Mouse (Mus musculus) lung, postnatal 4 days (tissue): ENCODE data around the gene Nav2.

Source experiments
- DNase-seq, 2 experiments: peaks; one replicate each; pipeline ENCODE4 v3.0.0; 2021

Gene Nav2

GRCm38 (mm10) chr7:49012027-49012426 is 103.5 kb downstream of the Nav2 start:
- no peak for DNase-seq

GRCm38 (mm10) chr7:49014480-49014879 is 106.0 kb downstream of the Nav2 start:
- DNase-seq, result no peak

DNA sequence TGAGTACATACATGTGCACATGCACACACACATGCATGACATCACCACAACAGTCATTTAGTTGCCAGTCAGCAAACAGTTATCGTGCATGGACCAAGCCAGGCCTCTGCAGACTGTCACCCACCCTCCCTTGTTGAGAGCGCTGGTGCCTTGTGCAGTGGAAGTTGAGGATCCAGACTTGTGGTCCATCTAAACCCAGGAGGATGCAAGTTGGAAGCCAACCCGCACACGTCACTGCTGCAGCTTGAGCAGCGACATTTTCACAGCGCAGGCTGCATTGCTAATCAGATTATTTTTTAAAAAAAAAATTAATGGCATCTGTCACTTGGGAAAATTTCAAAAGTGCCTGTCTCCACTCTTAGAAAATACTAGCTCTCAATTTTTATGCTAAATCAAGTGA is 106.8 kb downstream of the Nav2 start:
- no peak for DNase-seq

DNA sequence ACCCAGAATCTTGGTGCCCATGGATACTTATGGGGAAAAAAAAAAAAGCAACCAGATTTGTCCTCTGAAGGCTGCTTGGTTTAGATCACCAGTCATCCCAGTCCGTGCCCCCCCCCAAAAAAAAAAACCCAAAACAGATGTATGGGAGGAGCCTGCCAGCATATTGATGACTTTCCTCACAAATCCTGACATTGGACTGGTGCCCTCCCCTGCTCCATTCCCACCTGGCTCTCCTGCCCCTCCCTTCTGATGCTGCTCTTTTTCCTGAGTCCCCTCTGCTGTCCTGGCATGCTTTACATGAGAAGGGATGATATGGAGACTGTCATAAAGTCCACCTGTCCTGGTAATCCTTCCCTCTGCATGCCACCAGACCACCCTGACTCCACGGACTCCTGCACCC is 107.6 kb downstream of the Nav2 start:
- no peak for DNase-seq

GRCm38 (mm10) chr7:49017794-49018193 is 109.3 kb downstream of the Nav2 start:
- no peak for DNase-seq

DNA sequence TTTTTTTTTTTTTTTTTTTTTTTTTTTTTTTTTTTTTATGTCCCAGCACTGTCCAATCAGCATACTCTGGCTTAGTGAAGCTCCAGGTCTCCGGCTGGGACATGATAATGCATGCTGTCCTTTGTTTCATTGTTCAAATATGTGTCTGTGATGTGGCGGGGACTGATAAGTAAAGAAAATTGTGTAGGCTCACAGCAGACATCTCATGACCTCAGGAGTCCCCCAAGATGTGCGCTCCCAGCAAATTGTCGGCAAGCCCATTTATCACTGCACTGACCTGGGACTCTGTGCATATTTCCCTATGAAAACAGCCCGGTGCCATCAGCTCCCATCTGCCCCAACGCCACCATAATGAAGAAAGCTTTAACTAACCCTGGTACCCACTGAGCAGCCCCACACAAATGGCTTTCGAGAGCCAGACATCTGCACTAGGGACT is 110.0 kb downstream of the Nav2 start:
- DNase-seq, result no peak

DNA sequence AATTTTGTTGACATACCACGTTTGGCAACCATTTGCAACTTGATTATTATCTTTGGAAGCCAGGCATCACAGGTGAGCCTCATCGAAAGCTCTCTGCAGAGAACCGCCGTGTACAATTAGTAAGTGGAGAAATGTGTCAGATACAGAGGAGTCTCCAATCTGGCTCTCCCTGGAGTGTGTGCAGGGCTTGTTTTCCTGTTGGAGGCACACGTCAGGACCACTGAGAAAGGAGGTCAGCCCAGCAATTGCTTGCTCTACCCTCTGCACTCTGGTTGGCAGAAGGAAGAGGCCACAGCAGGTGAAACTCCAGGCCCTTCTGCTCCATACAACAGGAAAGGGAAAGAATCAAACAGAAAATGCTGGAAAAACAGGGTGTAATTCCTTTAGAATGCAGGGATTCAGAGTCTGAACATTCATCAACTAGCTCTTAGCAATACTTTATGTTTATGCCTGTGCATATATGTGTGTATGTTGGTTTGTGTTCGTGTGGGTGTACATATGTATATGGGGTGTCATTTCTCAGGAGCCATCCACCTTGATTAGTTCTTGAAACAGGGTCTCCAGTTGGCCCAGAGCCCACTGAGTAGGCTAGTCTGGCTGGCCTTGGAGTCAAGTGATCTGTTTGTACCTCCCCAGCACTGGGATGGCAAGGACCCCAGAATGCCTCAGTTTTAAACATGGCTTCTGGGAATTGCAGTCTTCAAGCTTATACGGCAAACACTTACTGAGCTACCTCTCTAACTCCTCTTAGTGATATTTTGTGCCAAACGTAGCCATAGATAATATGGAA is 116.7 kb downstream of the Nav2 start:
- no peak for DNase-seq

DNA sequence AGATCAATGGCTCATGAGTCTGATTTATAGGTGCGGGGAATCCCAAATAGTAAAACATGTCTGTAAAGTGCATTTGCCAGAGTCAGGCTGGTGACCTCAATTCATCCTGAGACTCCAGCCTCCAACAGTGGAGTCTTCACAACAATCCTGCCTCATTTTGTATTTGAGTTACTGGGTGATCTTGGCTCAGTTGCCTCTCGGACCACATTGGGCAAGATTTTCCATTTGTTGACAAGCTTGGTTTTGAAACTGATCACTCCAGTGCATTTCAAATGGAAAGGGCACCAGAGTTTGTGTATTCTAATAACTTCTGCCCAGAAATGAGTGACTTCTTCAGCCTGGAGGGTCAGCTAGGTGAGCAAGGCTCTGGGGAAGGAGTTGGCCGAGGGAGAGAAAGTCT is 117.5 kb downstream of the Nav2 start:
- no peak for DNase-seq

DNA sequence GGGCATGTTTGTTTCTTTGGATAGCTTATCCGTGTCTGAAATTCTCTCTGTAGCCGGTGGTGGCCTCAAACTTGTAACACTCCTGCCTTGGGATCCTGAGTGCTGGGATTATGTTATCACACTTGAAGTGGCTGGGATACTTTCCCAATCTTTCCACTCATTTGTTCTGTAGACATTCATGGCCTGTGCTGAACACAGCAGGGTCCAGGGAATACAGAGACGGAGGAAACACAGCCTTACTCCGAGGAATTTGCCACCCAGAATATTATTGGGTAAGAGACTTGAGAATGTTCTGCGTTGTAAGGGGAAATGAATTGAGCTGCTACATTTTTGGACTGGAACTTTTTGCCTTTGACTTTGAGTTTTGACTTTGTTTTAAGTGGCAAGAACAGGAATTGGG is 118.0 kb downstream of the Nav2 start:
- DNase-seq, result no peak

DNA sequence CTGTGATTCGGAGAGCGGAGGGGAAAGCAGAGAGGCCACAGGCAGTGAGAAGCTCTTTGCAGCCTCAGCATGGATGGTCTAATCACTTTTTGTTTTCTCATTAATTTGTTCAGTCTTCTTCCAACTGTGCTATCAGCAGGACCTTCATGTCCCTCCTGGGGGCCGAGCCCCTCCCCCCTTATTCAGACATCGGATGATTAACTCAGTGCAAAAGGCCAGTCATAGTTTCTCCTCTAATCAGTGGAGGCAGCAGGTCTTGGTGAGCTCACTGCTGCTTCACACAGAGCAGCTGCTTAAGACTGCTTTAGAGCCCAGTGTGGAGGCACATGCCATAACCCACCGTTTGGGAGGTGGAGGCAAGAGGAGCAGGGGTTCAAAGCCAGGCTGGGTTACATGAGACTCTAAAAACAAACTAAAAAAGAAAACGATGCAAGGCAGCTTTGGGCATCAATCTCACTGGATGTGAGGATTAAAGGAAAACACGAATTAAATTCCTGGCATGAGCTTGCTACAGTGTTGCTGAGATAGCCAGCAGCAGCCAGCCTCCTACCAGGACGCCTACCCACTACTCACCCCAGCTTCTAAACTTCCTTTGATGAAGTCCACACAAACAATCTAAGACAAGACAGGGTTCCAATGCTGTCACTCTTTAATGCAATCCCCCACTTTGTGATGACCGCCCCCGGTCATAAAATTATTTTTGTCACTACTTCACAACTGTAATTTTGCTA is 120.9 kb downstream of the Nav2 start:
- DNase-seq, result peak in 1 of 2 experiments; percentile 33

- DNase-seq, result no peak
These were observed 123.7 kb downstream of the Nav2 start for GRCm38 (mm10) chr7:49032216-49032615.

- no peak for DNase-seq
These were observed 125.7 kb downstream of the Nav2 start for GRCm38 (mm10) chr7:49034253-49034652.

GRCm38 (mm10) chr7:49040163-49040562 is 131.6 kb downstream of the Nav2 start:
- DNase-seq, result peak; percentile 27 to 64

DNA sequence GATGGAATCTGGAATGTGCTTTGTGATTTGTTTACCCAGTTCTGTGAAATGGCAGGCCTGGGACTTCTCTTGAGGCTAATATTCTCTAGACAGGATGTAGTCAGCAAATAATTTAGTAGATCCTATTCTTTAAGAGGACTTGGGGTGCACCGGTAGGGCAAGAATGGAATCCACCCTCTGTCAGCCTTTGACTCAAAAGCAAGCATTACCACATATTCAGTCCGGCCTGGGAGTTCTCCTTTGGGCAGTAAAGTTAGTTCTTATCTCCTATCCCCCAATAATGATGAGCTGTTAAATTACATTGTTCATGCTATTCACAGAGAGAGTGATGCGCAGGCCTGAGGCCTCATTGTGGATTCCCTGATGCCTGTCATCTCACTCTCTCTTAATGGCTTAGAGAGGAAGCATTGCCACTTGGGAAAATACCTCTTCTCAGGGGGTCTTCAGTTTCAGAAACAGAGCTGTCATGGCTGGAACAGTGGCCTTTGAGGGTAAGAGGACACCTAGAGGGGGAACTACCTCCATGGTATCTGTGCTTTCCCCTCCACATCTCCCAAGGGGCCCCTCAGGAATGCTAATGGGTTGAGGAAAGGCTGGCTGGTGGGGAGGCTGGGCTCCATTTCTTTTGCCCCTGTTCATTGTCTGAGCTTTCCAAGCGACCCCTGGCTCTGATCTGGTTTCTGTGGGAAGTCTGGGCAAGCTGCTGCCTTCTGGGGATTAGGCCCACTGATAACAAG is 133.0 kb downstream of the Nav2 start:
- DNase-seq, result peak in 1 of 2 experiments; percentile 60

DNA sequence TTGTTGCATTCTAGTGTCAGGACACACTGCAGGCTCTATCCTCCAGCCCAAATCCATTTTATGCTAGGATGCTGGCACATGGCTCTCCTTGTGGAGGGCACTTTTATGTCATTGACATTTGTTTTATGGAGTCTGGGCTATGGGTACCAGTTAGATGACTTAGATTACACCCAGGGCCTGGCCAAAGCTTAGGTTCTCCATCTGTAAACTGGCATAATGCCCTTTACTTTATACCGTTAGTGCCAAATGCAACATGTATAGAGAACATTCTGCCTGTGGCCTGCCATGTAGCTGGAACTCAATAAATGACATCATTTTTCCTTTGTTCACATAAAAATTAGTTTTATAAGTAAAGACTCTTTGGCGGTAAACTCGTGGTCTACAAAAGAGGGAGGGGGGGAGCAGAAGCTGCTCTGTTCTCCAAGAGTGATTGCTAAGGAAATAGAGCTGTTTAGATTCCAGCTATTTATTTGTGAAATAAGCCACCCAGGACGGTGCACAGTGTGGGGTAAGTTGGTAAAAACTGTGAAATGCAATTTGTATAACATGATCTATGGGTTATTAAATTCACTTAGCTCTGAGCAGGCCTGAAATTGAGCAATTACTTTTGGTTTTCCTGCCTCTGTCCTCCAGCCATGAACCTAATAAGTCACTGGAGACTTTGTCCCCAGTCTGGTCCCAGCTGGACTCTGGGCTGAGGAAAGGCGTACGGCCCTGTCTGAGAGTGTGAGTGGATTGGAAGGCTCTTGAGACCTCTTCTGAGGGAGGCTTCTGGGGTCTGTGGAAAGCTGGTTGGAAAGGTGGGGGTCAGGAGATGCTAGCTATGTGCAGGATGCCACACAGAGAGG is 137.2 kb downstream of the Nav2 start:
- peak in 1 of 2 experiments; percentile 54 for DNase-seq

DNA sequence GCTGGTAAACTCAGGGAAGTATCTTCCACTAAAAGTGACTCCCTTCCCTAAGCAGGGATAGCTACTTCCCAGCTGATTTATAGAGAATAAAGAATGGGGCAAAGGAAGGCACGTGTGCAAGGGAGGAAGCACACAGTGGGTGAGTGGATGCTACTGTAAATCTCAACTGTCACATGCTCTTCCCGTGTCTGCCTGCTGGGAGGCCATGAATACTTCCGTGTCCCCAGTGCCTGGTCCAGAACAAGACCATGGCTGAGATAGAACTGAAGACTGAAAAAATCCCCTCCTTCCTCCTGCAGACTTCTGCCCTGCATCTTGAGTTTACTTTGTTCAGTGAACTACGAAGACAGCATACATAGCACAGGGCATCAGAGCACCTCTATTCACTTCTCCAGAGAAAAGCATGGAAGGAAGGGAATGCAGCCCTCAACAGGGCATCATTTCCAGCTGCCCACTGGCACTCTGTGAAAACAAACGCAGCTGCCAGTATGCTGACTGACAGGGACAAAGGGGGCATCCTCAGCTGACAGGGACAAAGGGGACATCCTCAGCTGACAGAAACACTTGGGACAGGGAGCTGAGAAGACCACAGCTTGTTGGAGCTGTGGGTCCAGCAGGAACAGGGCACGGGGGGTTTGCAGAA is 138.0 kb downstream of the Nav2 start:
- DNase-seq, result no peak

GRCm38 (mm10) chr7:49047336-49047735 is 138.8 kb downstream of the Nav2 start:
- peak in 1 of 2 experiments; percentile 37 for DNase-seq

GRCm38 (mm10) chr7:49052871-49053618 is 144.5 kb downstream of the Nav2 start:
- no peak for DNase-seq

DNA sequence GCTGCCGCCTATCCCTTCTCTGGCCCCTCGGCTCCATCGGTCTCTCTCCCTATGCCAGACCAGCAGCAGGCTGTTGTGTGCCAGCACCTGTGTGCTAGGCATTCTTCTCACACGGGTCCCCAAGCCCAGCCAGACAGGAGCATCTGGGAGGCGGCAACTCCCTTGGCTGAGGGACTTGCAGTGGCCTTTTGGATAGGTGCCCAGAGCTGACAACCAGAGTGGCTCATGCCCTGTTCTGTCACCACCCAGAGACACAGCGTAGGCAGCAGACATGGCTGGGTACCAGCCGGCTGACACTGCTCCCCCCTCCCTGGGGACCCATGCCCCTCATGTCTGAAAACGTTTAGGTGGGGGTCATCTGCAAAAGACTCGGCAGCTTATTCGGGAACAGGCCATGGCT is 146.8 kb downstream of the Nav2 start:
- DNase-seq, result no peak

GRCm38 (mm10) chr7:49058304-49059012 is 149.9 kb downstream of the Nav2 start:
- DNase-seq, result no peak
